Mouse (Mus musculus) hindbrain, embryonic 12.5 days (tissue): ENCODE data around the gene Arhgef7. TPM values are rescaled to one million over a fixed set of nuclear protein-coding genes. Genes with fewer than 3 reads are reported as not detected.

Experiments
- ATAC-seq: fragments of 200-750 bp; cut with Nextera tagmentation; 2 replicates; pipeline ENCODE4 v1.8.0; 2017; ENCODE audit warnings: moderate TSS enrichment; ENCODE audit not compliant: low FRiP score
- H3K27ac ChIP-seq: fragments of 300-500 bp; sonication (generic); 2 replicates; pipeline ENCODE4 v1.5.1; 2016; ENCODE audit warnings: mild to moderate bottlenecking
- H3K27me3 ChIP-seq: fragments of 300-500 bp; sonication (generic); 2 replicates; pipeline ENCODE4 v1.6.1; 2016; ENCODE audit warnings: mild to moderate bottlenecking
- H3K36me3 ChIP-seq: fragments of 300-500 bp; sonication (generic); 2 replicates; pipeline ENCODE4 v1.6.1; 2016; ENCODE audit warnings: mild to moderate bottlenecking
- H3K4me1 ChIP-seq: fragments of 300-500 bp; sonication (generic); 2 replicates; pipeline ENCODE4 v1.6.1; 2016
- H3K4me2 ChIP-seq: fragments of 300-500 bp; sonication (generic); replicated peaks from 2 replicates; pipeline ENCODE4 v1.6.1; 2016; ENCODE audit warnings: mild to moderate bottlenecking
- H3K4me3 ChIP-seq: fragments of 300-500 bp; sonication (generic); 2 replicates; pipeline ENCODE4 v1.5.1; 2016; ENCODE audit warnings: mild to moderate bottlenecking
- H3K9ac ChIP-seq: fragments of 300-500 bp; sonication (generic); 2 replicates; pipeline ENCODE4 v1.6.1; 2016; ENCODE audit warnings: mild to moderate bottlenecking, moderate library complexity
- H3K9me3 ChIP-seq: fragments of 300-500 bp; sonication (generic); replicated peaks from 2 replicates; pipeline ENCODE4 v1.6.1; 2016; ENCODE audit warnings: mild to moderate bottlenecking
- WGBS: fragments of 180-500 bp; shearing (Covaris S2); methylation state at CpG from one replicate; pipeline ENCODE4 v1.1.7; 2016; 5-methylcytosine and 5-hydroxymethylcytosine counted together
- polyA plus RNA-seq: library from polyadenylated mRNA; unstranded; fragments of >200 nt; fragmentation: Nextera tagmentation; extraction: Ambion mirVana; gene quantifications from 2 replicates; pipeline ENCODE4 v1.2.1, GENCODE M21; 2016

Arhgef7 gene
- polyA plus RNA-seq, 1 experiment from 2014 or later: 73.9 TPM

- Histone ChIP-seq H3K27ac (peak overlapping the region; percentile 99), H3K9me3 (no peaks in the 10 kb centered on the region), H3K27me3 (peaks cover 15% of the 10 kb centered on the region), H3K36me3 (peaks cover 6% of the 10 kb centered on the region; the same call in 1 of the 2 replicates), H3K4me1 (peaks cover 27% of the 10 kb centered on the region), H3K4me2 (peak overlapping the region; percentile 77), H3K4me3 (peak overlapping the region; percentile 72), H3K9ac (peak overlapping the region; percentile 91)
- WGBS: under 1% methylated on average over 61 of the region's 61 CpGs
- peak; percentile 47; the same call in 1 of the 2 replicates for ATAC-seq
Measured at GRCm38 (mm10) chr8:11728482-11729295, 1.2 kb downstream of the Arhgef7 start.

- Histone ChIP-seq H3K27me3 (peaks cover 10% of the 10 kb centered on the region), H3K4me1 (peaks cover 34% of the 10 kb centered on the region), H3K27ac (peak overlapping the region; percentile 23; the same call in 1 of the 2 replicates), H3K9me3 (no peaks in the 10 kb centered on the region), H3K36me3 (peaks cover 18% of the 10 kb centered on the region; the same call in 1 of the 2 replicates), H3K9ac (peak overlapping the region; percentile 91), H3K4me3 (0 out of 2 replicates have a peak overlapping the region, but pooled peaks have one; percentile 72), H3K4me2 (peak overlapping the region; percentile 77)
- WGBS: 58% methylated on average over 12 of the region's 12 CpGs
- ATAC-seq: no peak
Measured at GRCm38 (mm10) chr8:11730271-11730940, 2.9 kb downstream of the Arhgef7 start.

GRCm38 (mm10) chr8:11735672-11736235, 8.2 kb downstream of the Arhgef7 start:
- no peaks in the 10 kb centered on the region for H3K9me3 ChIP-seq
- H3K36me3 ChIP-seq: peaks cover 44% of the 10 kb centered on the region
- H3K27me3 ChIP-seq: no peaks in the 10 kb centered on the region
- ATAC-seq: no peak
- H3K27ac ChIP-seq: no peak overlapping the region
- peaks cover 17% of the 10 kb centered on the region for H3K4me1 ChIP-seq
- no peak overlapping the region for H3K4me3 ChIP-seq
- no peak overlapping the region for H3K9ac ChIP-seq
- WGBS: 83% methylated on average over 15 of the region's 15 CpGs
- H3K4me2 ChIP-seq: no peak overlapping the region

DNA sequence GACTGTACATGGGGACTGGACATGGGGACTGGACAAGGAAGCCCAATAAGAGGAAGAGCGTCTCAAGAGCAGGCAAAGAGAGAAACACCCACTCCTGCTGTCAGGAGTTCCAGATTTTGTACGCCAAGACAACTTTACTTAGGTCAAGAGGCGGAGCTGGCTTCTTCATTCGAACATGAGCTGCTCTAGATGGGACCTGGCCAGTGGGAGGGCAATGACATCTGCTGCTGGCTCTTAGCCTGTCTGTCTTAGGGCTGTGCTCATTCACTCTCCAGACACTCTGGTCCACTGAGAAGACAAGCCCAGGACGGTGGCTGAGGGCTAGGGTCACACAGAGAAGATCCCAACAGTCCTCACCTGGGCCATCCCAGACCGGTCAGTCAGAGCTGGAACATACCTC, 9.6 kb downstream of the Arhgef7 start:
- no peaks in the 10 kb centered on the region for H3K9me3 ChIP-seq
- no peak overlapping the region for H3K27ac ChIP-seq
- ATAC-seq: no peak
- H3K36me3 ChIP-seq: peaks cover 44% of the 10 kb centered on the region
- H3K9ac ChIP-seq: no peak overlapping the region
- no peak overlapping the region for H3K4me2 ChIP-seq
- no peaks in the 10 kb centered on the region for H3K27me3 ChIP-seq
- H3K4me1 ChIP-seq: 0 out of 2 replicates have a peak, but pooled peaks cover 11% of the 10 kb centered on the region
- H3K4me3 ChIP-seq: no peak overlapping the region
- WGBS: 90% methylated on average over 6 of the region's 6 CpGs

DNA sequence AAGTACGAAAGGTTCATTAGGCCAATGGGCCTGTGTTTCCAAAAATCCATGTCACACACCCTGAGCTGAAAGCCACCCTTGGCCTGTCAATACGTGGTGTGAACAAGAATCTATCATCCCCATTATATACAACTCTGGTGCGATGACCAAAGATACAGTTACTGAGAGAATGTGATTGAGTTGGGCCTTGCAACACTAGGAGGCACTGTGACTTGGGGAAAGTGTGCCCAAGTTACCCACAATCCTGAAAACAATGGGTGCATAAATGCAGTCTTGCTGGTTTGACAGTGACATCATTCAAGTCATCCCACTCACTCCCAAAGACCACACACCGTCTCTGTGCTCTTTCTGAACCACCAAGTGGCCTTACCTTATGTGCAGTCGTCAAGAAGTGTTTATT, 11.6 kb downstream of the Arhgef7 start:
- Histone ChIP-seq H3K27me3 (no peaks in the 10 kb centered on the region), H3K4me2 (no peak overlapping the region), H3K27ac (no peak overlapping the region), H3K36me3 (peaks cover 36% of the 10 kb centered on the region), H3K9ac (no peak overlapping the region), H3K4me1 (0 out of 2 replicates have a peak, but pooled peaks cover 6% of the 10 kb centered on the region), H3K4me3 (no peak overlapping the region), H3K9me3 (no peaks in the 10 kb centered on the region)
- no peak for ATAC-seq
- WGBS: 85% methylated on average over 5 of the region's 5 CpGs

- Histone ChIP-seq H3K9me3 (no peaks in the 10 kb centered on the region), H3K4me3 (no peak overlapping the region), H3K36me3 (peaks cover 27% of the 10 kb centered on the region), H3K4me1 (no peaks in the 10 kb centered on the region), H3K27me3 (no peaks in the 10 kb centered on the region), H3K9ac (no peak overlapping the region), H3K4me2 (no peak overlapping the region), H3K27ac (no peak overlapping the region)
- 87% methylated on average over 2 of the region's 2 CpGs for WGBS
- ATAC-seq: no peak
Measured at GRCm38 (mm10) chr8:11740857-11741256, 13.3 kb downstream of the Arhgef7 start.

GRCm38 (mm10) chr8:11743580-11743979, 16.1 kb downstream of the Arhgef7 start:
- H3K9ac ChIP-seq: no peak overlapping the region
- H3K27ac ChIP-seq: no peak overlapping the region
- no peak overlapping the region for H3K4me2 ChIP-seq
- peaks cover 14% of the 10 kb centered on the region; the same call in 1 of the 2 replicates for H3K36me3 ChIP-seq
- 0 out of 2 replicates have a peak, but pooled peaks cover 5% of the 10 kb centered on the region for H3K4me1 ChIP-seq
- H3K4me3 ChIP-seq: no peak overlapping the region
- 74% methylated on average over 10 of the region's 10 CpGs for WGBS
- H3K9me3 ChIP-seq: no peaks in the 10 kb centered on the region
- H3K27me3 ChIP-seq: no peaks in the 10 kb centered on the region
- ATAC-seq: no peak

GRCm38 (mm10) chr8:11746850-11747600, 19.5 kb downstream of the Arhgef7 start:
- H3K36me3 ChIP-seq: no peaks in the 10 kb centered on the region
- no peaks in the 10 kb centered on the region for H3K9me3 ChIP-seq
- 82% methylated on average over 11 of the region's 11 CpGs for WGBS
- H3K4me2 ChIP-seq: no peak overlapping the region
- ATAC-seq: no peak
- 0 out of 2 replicates have a peak, but pooled peaks cover 5% of the 10 kb centered on the region for H3K4me1 ChIP-seq
- H3K27me3 ChIP-seq: no peaks in the 10 kb centered on the region
- no peak overlapping the region for H3K27ac ChIP-seq
- H3K9ac ChIP-seq: no peak overlapping the region
- H3K4me3 ChIP-seq: no peak overlapping the region

DNA sequence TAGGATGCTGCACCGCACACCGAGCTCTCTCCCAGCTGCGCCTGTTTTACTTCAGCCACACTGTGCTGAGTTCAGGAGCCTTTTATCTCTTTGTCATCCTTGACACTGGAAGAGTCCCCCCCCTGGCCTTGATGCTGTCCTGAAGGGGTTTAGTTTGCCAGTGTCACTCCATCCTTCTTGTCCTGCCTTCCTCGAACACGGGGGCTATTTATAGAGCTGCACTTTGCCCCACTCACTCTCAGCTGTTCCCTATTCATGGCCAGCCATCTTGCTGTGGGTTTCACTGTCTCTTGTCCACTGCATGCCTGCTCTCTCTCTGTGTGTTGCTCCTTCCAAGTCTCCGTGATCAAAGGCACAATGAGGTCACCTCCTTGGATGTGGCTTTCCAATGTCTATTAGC, 22.0 kb downstream of the Arhgef7 start:
- no peak for ATAC-seq
- no peaks in the 10 kb centered on the region for H3K36me3 ChIP-seq
- 73% methylated on average over 6 of the region's 6 CpGs for WGBS
- H3K27me3 ChIP-seq: no peaks in the 10 kb centered on the region
- H3K9me3 ChIP-seq: no peaks in the 10 kb centered on the region
- no peak overlapping the region for H3K4me3 ChIP-seq
- 0 out of 2 replicates have a peak, but pooled peaks cover 5% of the 10 kb centered on the region for H3K4me1 ChIP-seq
- no peak overlapping the region for H3K4me2 ChIP-seq
- no peak overlapping the region for H3K27ac ChIP-seq
- H3K9ac ChIP-seq: no peak overlapping the region

- no peak overlapping the region for H3K9ac ChIP-seq
- 90% methylated on average over 3 of the region's 3 CpGs for WGBS
- H3K36me3 ChIP-seq: no peaks in the 10 kb centered on the region
Measured at GRCm38 (mm10) chr8:11752338-11752737, 24.8 kb downstream of the Arhgef7 start.

DNA sequence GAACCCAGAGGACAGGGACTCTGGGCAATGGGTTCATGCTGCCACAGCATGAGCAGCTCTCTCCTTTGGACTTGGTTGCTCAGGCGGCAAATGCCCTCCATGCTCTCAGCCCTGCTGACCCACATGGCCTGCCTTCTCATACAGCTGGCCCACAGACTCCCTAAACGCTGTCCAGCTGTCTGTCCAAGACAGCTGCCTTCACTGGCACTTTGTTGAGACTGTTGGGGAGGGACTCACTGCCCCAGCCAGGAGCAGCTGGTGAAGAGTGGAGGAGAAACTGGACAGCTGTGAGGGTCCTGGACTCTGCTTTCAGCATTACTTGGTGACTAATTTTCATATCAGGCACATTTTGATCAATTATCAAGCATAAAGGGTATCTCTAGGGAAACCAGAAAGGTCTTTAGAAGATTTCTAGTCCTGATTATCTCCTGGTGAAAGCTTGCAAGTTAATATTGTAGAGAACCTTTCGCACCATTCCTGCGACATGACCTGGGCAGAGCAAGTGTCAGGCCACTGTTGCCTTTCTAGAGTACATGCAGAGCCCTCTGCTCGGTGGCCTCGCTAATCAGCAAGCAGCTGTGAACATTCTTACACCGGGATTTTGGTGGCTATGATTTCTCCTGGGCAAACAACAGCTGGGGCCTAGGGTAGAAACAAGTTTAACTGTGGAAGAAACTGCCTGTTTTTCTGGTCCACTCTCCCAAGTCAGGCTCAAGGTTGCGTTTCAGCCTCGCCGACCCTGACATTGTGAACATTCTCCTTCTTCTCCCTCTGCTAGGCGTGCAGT, 25.8 kb downstream of the Arhgef7 start:
- ATAC-seq: no peak
- Histone ChIP-seq H3K4me3 (no peak overlapping the region), H3K4me1 (peaks cover 10% of the 10 kb centered on the region), H3K27me3 (no peaks in the 10 kb centered on the region), H3K9me3 (no peaks in the 10 kb centered on the region), H3K9ac (0 out of 2 replicates have a peak overlapping the region, but pooled peaks have one; percentile 3), H3K36me3 (no peaks in the 10 kb centered on the region), H3K27ac (no peak overlapping the region), H3K4me2 (no peak overlapping the region)
- 80% methylated on average over 11 of the region's 11 CpGs for WGBS

More at GRCm38 (mm10) chr8:11752338-11752737, 24.8 kb downstream of the Arhgef7 start:
- Histone ChIP-seq H3K27ac (no peak overlapping the region), H3K4me1 (peaks cover 9% of the 10 kb centered on the region), H3K4me3 (no peak overlapping the region), H3K9me3 (no peaks in the 10 kb centered on the region), H3K27me3 (no peaks in the 10 kb centered on the region), H3K4me2 (no peak overlapping the region)
- ATAC-seq: no peak
